Mouse (Mus musculus): ENCODE measurements around the gene Srrm4. TPM values are rescaled to one million over a fixed set of nuclear protein-coding genes. Genes with fewer than 3 reads are reported as not detected.

Gene Srrm4
- polyA plus RNA-seq, 1 experiment from 2014 or later: 0.59 TPM

- H3K36me3 ChIP-seq: no peaks in the 10 kb centered on the region
- 1% methylated on average over 9 of the region's 9 CpGs for WGBS
- ATAC-seq (ENCODE audit: insufficient number of reproducible peaks, low FRiP score, low TSS enrichment, low read depth): no peak
- no peak overlapping the region for H3K4me2 ChIP-seq
- H3K27me3 ChIP-seq: peaks cover 14% of the 10 kb centered on the region; the same call in 1 of the 2 replicates
- no peak overlapping the region for H3K27ac ChIP-seq
- no peak overlapping the region for H3K9ac ChIP-seq
- no peak overlapping the region for H3K4me3 ChIP-seq
- H3K4me1 ChIP-seq: no peaks in the 10 kb centered on the region
- H3K9me3 ChIP-seq: no peaks in the 10 kb centered on the region
These were observed 22.0 kb downstream of the Srrm4 start for GRCm38 (mm10) chr5:116569629-116570028.

DNA sequence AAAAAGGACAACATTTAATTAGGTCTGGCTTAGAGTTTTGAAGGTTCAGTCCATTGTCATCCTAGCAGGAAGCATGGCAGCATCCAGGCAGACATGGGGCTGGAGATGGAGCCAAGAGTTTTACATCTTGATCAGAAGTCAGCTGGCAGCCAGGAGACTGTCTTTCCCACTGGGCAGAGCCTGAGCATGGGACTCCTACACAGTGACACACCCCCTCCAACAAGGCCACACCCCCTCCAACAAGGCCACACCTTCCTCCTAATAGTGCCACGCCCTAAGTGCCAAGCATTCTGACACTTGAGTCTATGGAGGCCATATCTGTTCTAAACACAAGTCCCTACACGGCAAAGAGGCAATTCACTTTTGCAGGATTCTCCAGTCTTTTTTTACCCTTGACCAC lies 23.6 kb downstream of the Srrm4 start:
- Histone ChIP-seq H3K27ac (no peak overlapping the region), H3K4me3 (no peak overlapping the region), H3K4me2 (no peak overlapping the region), H3K9ac (no peak overlapping the region), H3K4me1 (no peaks in the 10 kb centered on the region), H3K9me3 (no peaks in the 10 kb centered on the region), H3K27me3 (peaks cover 14% of the 10 kb centered on the region; the same call in 1 of the 2 replicates), H3K36me3 (no peaks in the 10 kb centered on the region)
- WGBS: 75% methylated on average over 2 of the region's 2 CpGs
- ATAC-seq (ENCODE audit: insufficient number of reproducible peaks, low FRiP score, low TSS enrichment, low read depth): 0 out of 2 replicates have a peak, but pooled peaks have one; percentile 21

- no peaks in the 10 kb centered on the region for H3K9me3 ChIP-seq
- H3K4me2 ChIP-seq: no peak overlapping the region
- H3K4me3 ChIP-seq: no peak overlapping the region
- ATAC-seq (ENCODE audit: insufficient number of reproducible peaks, low FRiP score, low TSS enrichment, low read depth): no peak
- H3K36me3 ChIP-seq: no peaks in the 10 kb centered on the region
- no peak overlapping the region for H3K27ac ChIP-seq
- no peaks in the 10 kb centered on the region for H3K4me1 ChIP-seq
- H3K27me3 ChIP-seq: peaks cover 14% of the 10 kb centered on the region; the same call in 1 of the 2 replicates
- no peak overlapping the region for H3K9ac ChIP-seq
- WGBS: 94% methylated on average over 8 of the region's 8 CpGs
These were observed 24.3 kb downstream of the Srrm4 start for GRCm38 (mm10) chr5:116567298-116567697.

DNA sequence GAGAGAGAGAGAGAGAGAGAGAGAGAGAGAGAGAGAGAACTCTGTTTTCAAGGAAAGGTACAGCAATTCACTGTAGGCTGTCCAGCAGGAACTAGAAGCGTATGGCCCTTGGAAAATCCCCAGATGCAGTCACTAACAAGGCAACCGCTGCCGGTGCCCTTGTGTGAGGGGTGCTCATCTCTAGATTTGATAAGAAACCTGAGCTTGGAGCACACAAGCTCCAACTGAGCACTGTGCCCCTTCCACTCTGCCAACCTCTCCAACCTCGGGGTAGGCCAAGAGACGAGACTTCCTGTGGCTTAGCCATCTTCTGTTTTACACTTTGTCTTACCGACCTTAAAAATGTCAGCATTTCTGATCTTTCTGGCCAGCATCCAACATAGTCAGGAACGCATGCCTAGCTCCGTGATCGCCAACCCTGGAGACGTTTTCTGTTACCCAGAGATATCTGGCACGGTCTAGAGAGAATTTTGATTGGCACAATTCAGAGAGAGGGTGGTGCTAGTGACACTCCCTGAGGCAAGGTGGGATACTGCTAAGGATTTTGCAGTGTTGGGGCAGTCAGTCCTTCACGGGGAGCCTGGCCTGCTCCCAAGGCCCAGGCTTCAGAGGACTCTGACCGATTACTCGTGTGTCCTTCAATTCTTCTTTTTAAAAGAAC lies 25.1 kb downstream of the Srrm4 start:
- ATAC-seq (ENCODE audit: insufficient number of reproducible peaks, low FRiP score, low TSS enrichment, low read depth): no peak
- WGBS: 65% methylated on average over 14 of the region's 14 CpGs
- no peaks in the 10 kb centered on the region for H3K36me3 ChIP-seq

GRCm38 (mm10) chr5:116565573-116565972 lies 26.0 kb downstream of the Srrm4 start:
- 85% methylated on average over 9 of the region's 9 CpGs for WGBS
- no peaks in the 10 kb centered on the region for H3K4me1 ChIP-seq
- H3K36me3 ChIP-seq: no peaks in the 10 kb centered on the region
- H3K4me3 ChIP-seq: no peak overlapping the region
- H3K27ac ChIP-seq: no peak overlapping the region
- ATAC-seq (ENCODE audit: insufficient number of reproducible peaks, low FRiP score, low TSS enrichment, low read depth): no peak
- no peaks in the 10 kb centered on the region for H3K9me3 ChIP-seq
- H3K4me2 ChIP-seq: no peak overlapping the region
- 0 out of 2 replicates have a peak, but pooled peaks cover 5% of the 10 kb centered on the region for H3K27me3 ChIP-seq
- no peak overlapping the region for H3K9ac ChIP-seq

More for the DNA sequence above, 25.1 kb downstream of the Srrm4 start:
- Histone ChIP-seq H3K4me2 (no peak overlapping the region), H3K4me1 (no peaks in the 10 kb centered on the region), H3K27me3 (peaks cover 12% of the 10 kb centered on the region; the same call in 1 of the 2 replicates), H3K4me3 (no peak overlapping the region), H3K9me3 (no peaks in the 10 kb centered on the region), H3K27ac (no peak overlapping the region), H3K9ac (no peak overlapping the region)

- Histone ChIP-seq H3K4me2 (no peak overlapping the region), H3K27me3 (no peaks in the 10 kb centered on the region), H3K4me3 (no peak overlapping the region), H3K4me1 (no peaks in the 10 kb centered on the region), H3K36me3 (no peaks in the 10 kb centered on the region), H3K9ac (no peak overlapping the region), H3K27ac (no peak overlapping the region), H3K9me3 (no peaks in the 10 kb centered on the region)
- no peak for ATAC-seq (ENCODE audit: insufficient number of reproducible peaks, low FRiP score, low TSS enrichment, low read depth)
- WGBS: 80% methylated on average over 3 of the region's 3 CpGs
These were observed 27.2 kb downstream of the Srrm4 start for GRCm38 (mm10) chr5:116564391-116564790.

- Histone ChIP-seq H3K27me3 (no peaks in the 10 kb centered on the region), H3K4me2 (no peak overlapping the region), H3K9ac (no peak overlapping the region), H3K4me1 (no peaks in the 10 kb centered on the region), H3K36me3 (no peaks in the 10 kb centered on the region), H3K4me3 (no peak overlapping the region), H3K9me3 (no peaks in the 10 kb centered on the region), H3K27ac (no peak overlapping the region)
- WGBS: 41% methylated on average over 6 of the region's 6 CpGs
- no peak for ATAC-seq (ENCODE audit: insufficient number of reproducible peaks, low FRiP score, low TSS enrichment, low read depth)
These were observed 27.9 kb downstream of the Srrm4 start for GRCm38 (mm10) chr5:116563713-116564112.

GRCm38 (mm10) chr5:116559091-116559490 lies 32.5 kb downstream of the Srrm4 start:
- Histone ChIP-seq H3K27me3 (no peaks in the 10 kb centered on the region), H3K36me3 (no peaks in the 10 kb centered on the region), H3K9me3 (no peaks in the 10 kb centered on the region), H3K27ac (no peak overlapping the region), H3K4me2 (no peak overlapping the region), H3K4me1 (no peaks in the 10 kb centered on the region), H3K4me3 (no peak overlapping the region), H3K9ac (no peak overlapping the region)
- WGBS: 62% methylated on average over 7 of the region's 7 CpGs
- ATAC-seq (ENCODE audit: insufficient number of reproducible peaks, low FRiP score, low TSS enrichment, low read depth): no peak

DNA sequence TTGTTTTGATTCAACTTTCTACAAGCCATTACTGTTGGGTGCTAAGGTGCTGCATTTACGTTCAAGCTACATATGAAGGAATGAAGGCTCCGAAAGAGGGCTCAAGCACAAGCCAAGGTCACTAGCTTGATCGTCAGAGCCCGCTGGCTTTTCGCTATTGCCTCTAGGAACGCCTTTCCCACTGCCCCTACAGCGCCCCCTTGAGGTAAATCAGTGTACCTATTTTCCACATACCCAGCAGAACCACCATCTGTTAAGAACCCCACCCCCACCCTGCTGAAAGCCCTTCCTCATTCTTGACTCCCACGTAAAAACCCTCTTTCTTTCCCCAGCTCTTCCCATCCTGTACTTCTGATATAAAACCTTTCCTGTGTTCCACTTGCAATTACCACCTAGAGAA lies 35.0 kb downstream of the Srrm4 start:
- Histone ChIP-seq H3K9me3 (no peaks in the 10 kb centered on the region), H3K27ac (no peak overlapping the region), H3K36me3 (no peaks in the 10 kb centered on the region), H3K9ac (no peak overlapping the region), H3K4me3 (no peak overlapping the region), H3K27me3 (no peaks in the 10 kb centered on the region), H3K4me2 (no peak overlapping the region), H3K4me1 (no peaks in the 10 kb centered on the region)
- 37% methylated on average over 8 of the region's 8 CpGs for WGBS
- ATAC-seq (ENCODE audit: insufficient number of reproducible peaks, low FRiP score, low TSS enrichment, low read depth): no peak

DNA sequence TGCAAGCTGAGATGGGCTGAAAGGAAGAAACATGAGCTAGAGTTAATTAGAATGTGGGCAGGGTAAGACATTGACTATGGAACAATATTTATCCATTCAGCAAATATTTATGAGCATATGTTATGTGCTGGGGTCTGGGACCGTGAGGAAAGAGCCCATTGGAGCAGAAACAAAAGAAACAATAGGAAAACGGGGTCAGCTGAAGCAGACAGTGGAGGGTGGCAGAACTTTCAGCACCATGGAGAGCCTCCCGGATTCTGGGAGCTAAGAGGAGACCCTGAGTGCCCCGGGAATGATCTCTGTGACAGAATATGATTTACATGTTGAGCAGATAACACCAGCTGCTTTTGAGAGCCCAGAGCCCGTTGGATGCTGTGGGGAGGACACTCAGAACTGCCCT lies 37.7 kb downstream of the Srrm4 start:
- Histone ChIP-seq H3K27me3 (no peaks in the 10 kb centered on the region), H3K4me1 (no peaks in the 10 kb centered on the region), H3K36me3 (no peaks in the 10 kb centered on the region), H3K27ac (no peak overlapping the region), H3K9me3 (no peaks in the 10 kb centered on the region), H3K4me2 (no peak overlapping the region), H3K4me3 (no peak overlapping the region), H3K9ac (no peak overlapping the region)
- ATAC-seq (ENCODE audit: insufficient number of reproducible peaks, low FRiP score, low TSS enrichment, low read depth): no peak
- 13% methylated on average over 5 of the region's 5 CpGs for WGBS

- Histone ChIP-seq H3K9ac (no peak overlapping the region), H3K4me3 (no peak overlapping the region), H3K27me3 (no peaks in the 10 kb centered on the region), H3K4me1 (no peaks in the 10 kb centered on the region), H3K27ac (no peak overlapping the region), H3K9me3 (no peaks in the 10 kb centered on the region), H3K4me2 (no peak overlapping the region), H3K36me3 (no peaks in the 10 kb centered on the region)
- WGBS: 63% methylated on average over 2 of the region's 2 CpGs
- ATAC-seq (ENCODE audit: insufficient number of reproducible peaks, low FRiP score, low TSS enrichment, low read depth): no peak
These were observed 38.5 kb downstream of the Srrm4 start for GRCm38 (mm10) chr5:116553106-116553505.

DNA sequence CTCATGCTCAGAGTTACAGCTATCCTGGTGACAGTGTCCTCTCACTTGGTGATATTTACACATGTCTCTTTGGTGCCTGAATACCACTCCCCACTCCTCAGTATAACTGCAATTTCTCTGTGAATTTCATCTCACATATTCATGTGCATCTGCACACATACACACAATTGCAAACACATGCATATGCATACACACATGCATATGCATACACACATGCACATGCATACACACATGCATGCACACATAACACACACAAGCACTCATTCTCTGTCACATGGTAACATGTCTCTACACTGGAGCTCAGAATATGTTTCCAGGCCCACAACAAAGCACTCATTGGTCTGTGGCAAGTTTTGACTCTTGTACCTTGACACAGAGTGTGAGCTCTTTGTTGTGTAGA lies 39.0 kb downstream of the Srrm4 start:
- H3K27ac ChIP-seq: no peak overlapping the region
- no peaks in the 10 kb centered on the region for H3K4me1 ChIP-seq
- no peak overlapping the region for H3K4me2 ChIP-seq
- no peaks in the 10 kb centered on the region for H3K27me3 ChIP-seq
- H3K4me3 ChIP-seq: no peak overlapping the region
- H3K9me3 ChIP-seq: no peaks in the 10 kb centered on the region
- ATAC-seq (ENCODE audit: insufficient number of reproducible peaks, low FRiP score, low TSS enrichment, low read depth): no peak
- H3K36me3 ChIP-seq: no peaks in the 10 kb centered on the region
- H3K9ac ChIP-seq: no peak overlapping the region

DNA sequence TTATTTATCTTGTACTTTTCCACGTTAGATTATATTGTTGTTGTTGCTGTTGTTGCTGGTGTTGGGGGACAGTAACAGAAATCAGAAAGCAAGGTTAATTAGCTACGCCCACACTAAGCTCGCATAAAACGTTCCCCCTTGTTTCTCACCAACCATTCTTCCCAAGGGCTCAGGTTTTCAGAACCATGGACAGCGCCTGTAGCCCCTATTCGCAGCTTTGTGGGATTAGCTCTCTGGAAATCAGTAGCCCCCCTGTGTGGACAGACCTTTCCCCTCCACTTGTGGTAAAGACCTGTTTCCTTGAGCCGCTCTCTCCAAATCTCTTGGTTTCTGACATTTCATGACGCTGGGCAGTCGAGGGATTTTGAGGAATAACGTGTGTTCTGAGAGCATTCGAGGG lies 45.9 kb downstream of the Srrm4 start:
- Histone ChIP-seq H3K36me3 (no peaks in the 10 kb centered on the region), H3K9me3 (no peaks in the 10 kb centered on the region), H3K4me2 (no peak overlapping the region), H3K27me3 (no peaks in the 10 kb centered on the region), H3K9ac (no peak overlapping the region), H3K27ac (no peak overlapping the region), H3K4me1 (no peaks in the 10 kb centered on the region), H3K4me3 (no peak overlapping the region)
- 36% methylated on average over 11 of the region's 11 CpGs for WGBS
- no peak for ATAC-seq (ENCODE audit: insufficient number of reproducible peaks, low FRiP score, low TSS enrichment, low read depth)
